Mouse (Mus musculus): ENCODE data around the gene Cox14.
"Not testable (repeated sequence)": the region's sequence is repeated elsewhere in the genome, so short reads cannot be mapped to it uniquely, and the experiment has no call there.

DNA sequence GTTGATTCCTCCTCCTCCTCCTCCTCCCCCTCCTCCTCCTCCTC lies 47.3 kb downstream of the Cox14 start, which contains the start of gene Cers5:
- TF ChIP-seq EP300 (optimal IDR thresholded peaks at IDR 0.05); CTCF (IDR thresholded peaks at IDR 0.05; ENCODE audit: low read depth): not testable (repeated sequence)

Data from stomach, postnatal 0 days (tissue).